Mouse (Mus musculus) CH12.LX (cell line): ENCODE measurements at regions not wholly inside any gene's neighbourhood (a gene's known extent, or its start where the extent isn't known, plus 50 kb on each side); places are given as distances from the start of the nearest gene placed in this dataset.

Experiments used
- DNase-seq: peaks from one replicate; pipeline ENCODE4 v3.0.0-alpha.2; 2013; ENCODE audit errors: extremely low read depth
- H3K27ac ChIP-seq: 2 replicates; pipeline ENCODE4 v1.5.1; 2012; ENCODE audit warnings: low read depth, mild to moderate bottlenecking, control low read depth, moderate library complexity; ENCODE audit not compliant: insufficient read depth
- H3K27me3 ChIP-seq: replicated peaks from 2 replicates; pipeline ENCODE3; 2012; ENCODE audit warnings: inconsistent platforms
- H3K36me3 ChIP-seq, 2 experiments: replicated peaks in 1 of 2; 2 replicates each; pipeline versions ENCODE3 to v1.6.1; 2012; ENCODE audit warnings: inconsistent platforms in 1 of 2, low read length in 1 of 2, mild to moderate bottlenecking in 1 of 2, mixed read lengths in 1 of 2, moderate library complexity in 1 of 2; ENCODE audit not compliant: control insufficient read depth in 1 of 2, insufficient read depth in 1 of 2
- H3K4me1 ChIP-seq, 2 experiments: 2 replicates each; pipeline ENCODE4 v1.6.1; 2012; ENCODE audit warnings: inconsistent platforms in 1 of 2, moderate library complexity in 1 of 2; ENCODE audit not compliant: insufficient read depth in 2 of 2, control insufficient read depth in 1 of 2
- H3K4me2 ChIP-seq: 2 replicates; pipeline ENCODE4 v1.6.1; 2012; ENCODE audit warnings: low read depth, mild to moderate bottlenecking, control low read depth; ENCODE audit not compliant: poor library complexity, insufficient read depth, severe bottlenecking
- H3K4me3 ChIP-seq, 3 experiments: fragments of 150-350 bp in 1 of 3; sonication (generic) in 1 of 3; replicated peaks in 1 of 3; 2 replicates each; pipeline versions ENCODE3 to v1.5.1; 2011 to 2012; ENCODE audit warnings: low read depth in 2 of 3, low read length in 2 of 3, mild to moderate bottlenecking in 2 of 3, moderate library complexity in 2 of 3, control low read depth in 1 of 3, improper control_type of control experiment in 1 of 3, inconsistent platforms in 1 of 3, mixed read lengths in 1 of 3; ENCODE audit not compliant: poor library complexity in 1 of 3
- H3K79me2 ChIP-seq: replicated peaks from 2 replicates; pipeline ENCODE4 v1.6.1; 2012; ENCODE audit warnings: mild to moderate bottlenecking, moderate library complexity; ENCODE audit not compliant: control insufficient read depth, poor library complexity, insufficient read depth, severe bottlenecking; ENCODE audit errors: extremely low read depth
- H3K9ac ChIP-seq: 2 replicates; pipeline ENCODE4 v1.6.1; 2012; ENCODE audit warnings: low read depth, mild to moderate bottlenecking, control low read depth, moderate library complexity; ENCODE audit not compliant: insufficient read depth
- H3K9me3 ChIP-seq: replicated peaks from 2 replicates; pipeline ENCODE3; 2012; ENCODE audit warnings: low read length, inconsistent platforms, mixed read lengths
- CTCF ChIP-seq, 2 experiments: IDR thresholded peaks in 1 of 2; conservative IDR thresholded peaks in 1 of 2; 2 replicates each; pipeline ENCODE4 v1.5.1; 2011 to 2012; ENCODE audit warnings: low read depth in 2 of 2, low read length in 2 of 2, improper control_type of control experiment in 1 of 2, inconsistent platforms in 1 of 2, mild to moderate bottlenecking in 1 of 2, moderate library complexity in 1 of 2
- E2F4 ChIP-seq: IDR thresholded peaks from 2 replicates; pipeline ENCODE4 v1.6.1; 2011; ENCODE audit warnings: low read depth, low read length, improper control_type of control experiment; ENCODE audit not compliant: insufficient replicate concordance
- ELF1 ChIP-seq: IDR thresholded peaks from 2 replicates; pipeline ENCODE4 v1.6.1; 2014; ENCODE audit warnings: low read depth, mild to moderate bottlenecking, inconsistent platforms, low read length, improper control_type of control experiment
- GABPA ChIP-seq: IDR thresholded peaks from 2 replicates; pipeline ENCODE4 v1.6.1; 2012; ENCODE audit warnings: low read depth, low read length, improper control_type of control experiment, inconsistent platforms; ENCODE audit not compliant: insufficient replicate concordance
- MEF2A ChIP-seq: IDR thresholded peaks from 2 replicates; pipeline ENCODE4 v1.6.1; 2014; ENCODE audit warnings: low read depth, mild to moderate bottlenecking, inconsistent platforms, low read length, improper control_type of control experiment, borderline replicate concordance
- NELFE ChIP-seq: IDR thresholded peaks from 2 replicates; pipeline ENCODE4 v1.6.1; 2011; ENCODE audit warnings: low read depth, low read length, improper control_type of control experiment
- PAX5 ChIP-seq: IDR thresholded peaks from 2 replicates; pipeline ENCODE4 v1.6.1; 2012; ENCODE audit warnings: low read length, inconsistent platforms, mixed read lengths
- POLR2AphosphoS2 ChIP-seq: IDR thresholded peaks from 2 replicates; pipeline ENCODE4 v1.6.1; 2011; ENCODE audit warnings: low read depth, low read length, improper control_type of control experiment
- RAD21 ChIP-seq: IDR thresholded peaks from 2 replicates; pipeline ENCODE4 v1.6.1; 2011; ENCODE audit warnings: low read depth, mild to moderate bottlenecking, low read length, improper control_type of control experiment, moderate library complexity
- RCOR1 ChIP-seq: conservative IDR thresholded peaks from 2 replicates; pipeline ENCODE4 v1.6.1; 2012; ENCODE audit warnings: low read depth, mild to moderate bottlenecking, inconsistent platforms, low read length, improper control_type of control experiment
- SIN3A ChIP-seq: IDR thresholded peaks from 2 replicates; pipeline ENCODE4 v1.6.1; 2012; ENCODE audit warnings: low read length, improper control_type of control experiment, inconsistent platforms
- SMC3 ChIP-seq: IDR thresholded peaks from 2 replicates; pipeline ENCODE4 v1.6.1; 2011; ENCODE audit warnings: low read depth, low read length, improper control_type of control experiment
- TCF12 ChIP-seq: IDR thresholded peaks from 2 replicates; pipeline ENCODE4 v1.6.1; 2014; ENCODE audit warnings: low read depth, mild to moderate bottlenecking, inconsistent platforms, low read length, improper control_type of control experiment
- USF1 ChIP-seq: IDR thresholded peaks from 2 replicates; pipeline ENCODE4 v1.6.1; 2014; ENCODE audit warnings: low read depth, mild to moderate bottlenecking, inconsistent platforms, low read length, improper control_type of control experiment
- USF2 ChIP-seq: conservative IDR thresholded peaks from 2 replicates; pipeline ENCODE4 v1.6.1; 2011; ENCODE audit warnings: low read depth, low read length, improper control_type of control experiment
- ZKSCAN1 ChIP-seq: IDR thresholded peaks from 2 replicates; pipeline ENCODE4 v1.6.1; 2012; ENCODE audit warnings: low read depth, inconsistent platforms, low read length, improper control_type of control experiment, borderline replicate concordance
- ZMIZ1 ChIP-seq: IDR thresholded peaks from 2 replicates; pipeline ENCODE4 v1.6.1; 2012; ENCODE audit warnings: low read depth, mild to moderate bottlenecking, inconsistent platforms, low read length, improper control_type of control experiment
- dilution Hi-C: fragments of 300-500 bp; cut with MboI; formaldehyde crosslinking; loops from 2 replicates; pipeline ENCODE4 v1.14.3; 2020; ENCODE audit warnings: low sequenced_read_pairs; ENCODE audit not compliant: extremely low pct_unique_long_range_greater_than_20kb, extremely low pct_ligation_motif_present
- in situ Hi-C: fragments of 300-500 bp; cut with MboI; formaldehyde crosslinking; loops from 3 replicates; pipeline ENCODE4 v1.14.3; 2019; ENCODE audit warnings: low sequenced_read_pairs, low pct_ligation_motif_present, low pct_unique_long_range_greater_than_20kb, mixed read lengths

- Histone ChIP-seq H3K27ac (no peak overlapping the region), H3K36me3 (no peaks in the 10 kb centered on the region), H3K4me3 (no peak overlapping the region), H3K9ac (no peak overlapping the region), H3K4me2 (no peak overlapping the region), H3K4me1 (peaks cover 7 to 47% of the 10 kb centered on the region in 2 experiments; a peak in 2 of 4 replicates), H3K79me2 (no peaks in the 10 kb centered on the region), H3K27me3 (no peaks in the 10 kb centered on the region), H3K9me3 (peaks cover 3% of the 10 kb centered on the region)
- no peak for TF ChIP-seq USF2
- TF ChIP-seq CTCF (conservative IDR thresholded peaks at IDR 0.05 in 1 of 2, IDR thresholded peaks at IDR 0.05 in 1 of 2; ENCODE audit: low read depth in 2 of 2, low read length in 2 of 2), result peak in 1 of 2 experiments; percentile 13; a peak in 2 of 4 replicates
- TF ChIP-seq NELFE, result no peak
- TF ChIP-seq RCOR1, result no peak
- no peak for DNase-seq
- in situ Hi-C loops (no loop called here), dilution Hi-C loops (no loop called here)
These were observed 175.0 kb upstream of the Eif4g2 start for GRCm38 (mm10) chr7:111257842-111258241.

- Histone ChIP-seq H3K9me3 (peaks cover 3% of the 10 kb centered on the region), H3K4me3 (no peak overlapping the region), H3K4me1 (peaks cover 7 to 44% of the 10 kb centered on the region in 2 experiments; a peak in 2 of 4 replicates), H3K9ac (no peak overlapping the region), H3K27ac (no peak overlapping the region), H3K36me3 (no peaks in the 10 kb centered on the region), H3K27me3 (no peaks in the 10 kb centered on the region), H3K4me2 (no peak overlapping the region), H3K79me2 (no peaks in the 10 kb centered on the region)
- peak; percentile 38 for DNase-seq
- dilution Hi-C loops (no loop called here), in situ Hi-C loops (no loop called here)
- TF ChIP-seq E2F4 (no peak), NELFE (no peak), CTCF (conservative IDR thresholded peaks at IDR 0.05 in 1 of 2, IDR thresholded peaks at IDR 0.05 in 1 of 2; ENCODE audit: low read depth in 2 of 2, low read length in 2 of 2) (peak in 1 of 2 experiments; percentile 50; a peak in 2 of 4 replicates), ELF1 (peak; percentile 47; the same call in 1 of the 2 replicates), USF1 (no peak), RAD21 (peak; percentile 36), MEF2A (no peak), SMC3 (peak; percentile 39), POLR2AphosphoS2 (no peak), ZMIZ1 (no peak), TCF12 (no peak), GABPA (no peak), USF2 (no peak), ZKSCAN1 (no peak), SIN3A (no peak), PAX5 (no peak)
These were observed 173.4 kb upstream of the Eif4g2 start for GRCm38 (mm10) chr7:111256199-111256598.
